Mouse (Mus musculus): ENCODE measurements around the gene Hoxb5.

Gene Hoxb5

DNA sequence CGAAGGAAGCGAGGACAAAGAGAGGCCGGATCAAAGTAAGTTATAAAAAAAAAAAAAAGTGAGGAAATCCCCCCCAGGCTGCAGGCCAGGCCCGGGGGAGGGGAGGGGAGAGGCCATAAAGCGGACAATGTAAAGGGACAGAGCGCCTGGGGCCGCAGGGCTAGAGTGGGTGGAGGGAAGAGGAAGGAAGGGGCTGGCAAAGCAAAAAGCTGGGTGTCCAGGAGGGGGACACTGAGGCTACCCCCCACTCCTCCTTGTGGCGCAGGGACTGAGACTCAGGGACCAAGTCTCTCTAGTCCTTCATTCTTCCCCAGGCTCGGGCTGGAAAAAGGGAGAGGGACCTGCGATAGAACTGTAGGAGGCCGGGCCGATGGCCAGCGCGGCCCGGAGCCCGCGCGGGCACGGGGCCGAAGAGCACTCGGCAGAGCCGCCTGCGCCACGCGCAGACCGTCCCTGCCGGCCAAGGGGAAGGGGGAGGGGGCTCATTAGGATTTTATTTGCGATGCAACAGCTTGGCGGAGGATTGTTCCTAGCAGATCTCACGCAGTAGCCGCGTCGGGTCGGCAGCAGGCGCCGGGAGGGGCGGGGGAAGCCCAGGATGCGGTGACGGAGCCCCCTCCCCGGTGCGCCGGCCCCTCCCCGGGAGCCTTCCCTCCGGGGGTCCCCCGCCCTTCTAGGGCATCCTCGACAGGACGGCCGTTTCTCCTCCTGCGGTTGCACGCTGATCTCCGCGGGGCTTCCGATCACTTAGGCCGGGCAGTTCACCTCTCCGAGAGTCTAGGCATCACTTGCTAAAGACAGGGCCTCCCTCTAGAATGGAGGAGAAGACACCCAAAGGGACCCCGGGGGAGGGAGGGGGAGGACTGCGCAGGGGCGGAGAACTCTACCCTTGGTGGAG, 30.9 kb upstream of the Hoxb5 start:
- DNase-seq = no peak

DNA sequence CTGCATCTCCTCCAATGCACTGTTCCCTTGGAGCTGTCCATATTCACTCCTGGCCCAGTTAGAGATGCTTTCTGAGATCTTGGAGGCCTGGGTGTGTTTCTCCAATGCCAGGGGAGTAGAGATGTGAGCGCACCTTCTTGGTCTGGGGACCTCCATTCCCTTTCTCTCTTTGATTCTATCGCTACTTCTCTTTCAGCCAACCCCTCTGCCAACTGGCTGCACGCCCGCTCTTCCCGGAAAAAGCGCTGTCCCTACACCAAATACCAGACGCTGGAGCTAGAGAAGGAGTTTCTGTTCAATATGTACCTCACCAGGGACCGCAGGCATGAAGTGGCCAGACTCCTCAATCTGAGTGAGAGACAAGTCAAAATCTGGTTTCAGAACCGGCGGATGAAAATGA, 28.7 kb upstream of the Hoxb5 start:
- DNase-seq = no peak

DNA sequence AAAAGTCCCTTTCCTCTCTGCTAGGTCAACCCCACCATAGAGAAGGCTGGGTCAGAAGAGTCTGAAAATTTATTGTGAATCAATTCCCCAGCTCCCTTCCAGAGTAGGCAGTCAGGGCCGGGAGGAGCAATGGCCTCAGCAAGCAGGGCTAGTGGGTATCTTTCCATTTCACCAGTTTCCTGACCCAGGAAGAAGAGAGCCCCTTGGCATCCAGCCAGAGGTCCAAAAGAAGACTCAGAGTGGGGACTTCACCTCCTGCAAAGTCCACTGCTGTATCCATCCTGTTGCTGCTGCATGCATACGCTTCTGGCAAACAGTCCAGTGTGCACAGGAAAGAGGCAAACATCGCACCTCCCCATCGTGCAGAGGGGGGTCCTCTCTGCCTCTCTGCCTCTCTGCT, 27.2 kb upstream of the Hoxb5 start:
- DNase-seq = no peak

DNA sequence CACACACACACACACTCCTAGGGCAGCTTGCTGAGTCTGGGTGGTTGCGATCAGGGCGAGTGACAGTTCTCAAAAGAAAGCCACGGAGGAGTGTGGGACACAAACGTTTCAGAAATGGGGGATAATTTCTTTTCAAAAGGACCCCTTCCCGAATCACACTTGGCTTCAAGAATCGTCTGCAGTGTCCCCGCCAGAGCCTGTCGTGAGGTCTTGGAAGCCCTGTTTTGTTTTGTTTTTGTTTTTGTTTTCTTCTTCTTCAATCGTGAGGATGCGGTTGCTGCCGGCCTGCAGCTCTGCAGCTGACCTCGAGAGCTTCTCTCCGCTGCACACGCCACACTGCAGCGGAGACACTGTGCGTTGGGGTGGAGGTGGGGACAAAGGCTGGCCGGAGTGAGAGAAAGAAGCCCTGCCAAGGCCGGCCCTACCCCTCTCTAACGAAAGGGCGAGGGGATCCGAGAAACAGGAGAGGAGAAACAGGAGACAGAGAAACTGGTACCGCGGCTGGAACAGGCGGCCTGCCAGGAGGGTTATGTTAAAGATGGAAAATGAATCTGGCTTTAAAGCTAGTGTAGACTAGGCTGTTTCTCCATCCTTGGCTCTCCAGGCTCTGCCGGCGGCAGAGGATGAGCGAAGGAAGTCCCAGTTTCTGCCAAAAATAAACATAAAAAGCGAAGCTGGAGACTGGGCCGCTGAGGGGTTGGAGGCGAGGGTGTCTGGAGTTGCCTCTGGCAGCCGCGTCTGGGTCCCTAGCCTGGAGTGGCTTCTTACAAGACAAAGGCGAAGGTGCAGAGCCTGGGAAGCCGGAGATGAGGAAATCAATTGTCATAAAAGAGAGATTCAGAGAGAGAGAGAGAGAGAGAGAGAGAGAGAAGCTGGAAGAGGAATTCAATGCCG, 25.7 kb upstream of the Hoxb5 start:
- no peak for DNase-seq

DNA sequence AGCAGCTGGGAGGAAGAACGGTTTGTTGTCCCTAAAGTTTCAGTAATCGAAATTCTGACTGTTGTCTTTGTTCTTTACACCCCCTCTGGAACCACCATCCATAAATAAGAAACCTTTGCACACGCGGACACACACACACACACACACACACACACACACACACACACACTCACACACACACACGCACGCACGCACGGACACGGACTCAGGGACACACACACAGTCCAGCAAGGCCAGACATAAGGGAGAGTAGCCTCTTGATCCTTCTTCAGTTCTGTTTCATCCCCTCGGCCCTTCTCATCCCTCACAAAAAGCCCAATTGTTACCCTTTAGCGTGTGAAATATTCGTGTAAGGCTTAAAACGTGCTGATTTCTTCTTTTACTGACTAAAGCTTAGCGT, 24.8 kb upstream of the Hoxb5 start:
- no peak for DNase-seq

DNA sequence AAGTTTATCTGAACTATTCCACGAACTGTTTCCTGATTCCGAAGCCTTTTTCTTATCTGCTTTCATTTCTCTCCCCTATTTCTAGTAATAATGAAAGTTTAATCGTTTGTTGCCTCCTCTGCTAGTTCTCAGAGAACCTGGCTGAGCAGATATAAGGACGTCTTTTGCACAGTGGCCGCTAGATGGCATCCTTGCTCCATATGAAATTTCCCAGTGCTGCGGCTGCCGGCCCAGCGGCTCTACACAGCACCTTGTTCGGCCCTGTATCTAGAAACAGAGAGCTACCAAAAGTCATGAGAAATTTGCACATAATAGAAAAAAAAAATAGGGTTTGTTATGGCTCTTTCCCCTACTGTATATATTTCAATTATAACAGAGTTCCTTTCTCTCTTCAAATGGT, 24.4 kb upstream of the Hoxb5 start:
- DNase-seq = peak; percentile 89

DNA sequence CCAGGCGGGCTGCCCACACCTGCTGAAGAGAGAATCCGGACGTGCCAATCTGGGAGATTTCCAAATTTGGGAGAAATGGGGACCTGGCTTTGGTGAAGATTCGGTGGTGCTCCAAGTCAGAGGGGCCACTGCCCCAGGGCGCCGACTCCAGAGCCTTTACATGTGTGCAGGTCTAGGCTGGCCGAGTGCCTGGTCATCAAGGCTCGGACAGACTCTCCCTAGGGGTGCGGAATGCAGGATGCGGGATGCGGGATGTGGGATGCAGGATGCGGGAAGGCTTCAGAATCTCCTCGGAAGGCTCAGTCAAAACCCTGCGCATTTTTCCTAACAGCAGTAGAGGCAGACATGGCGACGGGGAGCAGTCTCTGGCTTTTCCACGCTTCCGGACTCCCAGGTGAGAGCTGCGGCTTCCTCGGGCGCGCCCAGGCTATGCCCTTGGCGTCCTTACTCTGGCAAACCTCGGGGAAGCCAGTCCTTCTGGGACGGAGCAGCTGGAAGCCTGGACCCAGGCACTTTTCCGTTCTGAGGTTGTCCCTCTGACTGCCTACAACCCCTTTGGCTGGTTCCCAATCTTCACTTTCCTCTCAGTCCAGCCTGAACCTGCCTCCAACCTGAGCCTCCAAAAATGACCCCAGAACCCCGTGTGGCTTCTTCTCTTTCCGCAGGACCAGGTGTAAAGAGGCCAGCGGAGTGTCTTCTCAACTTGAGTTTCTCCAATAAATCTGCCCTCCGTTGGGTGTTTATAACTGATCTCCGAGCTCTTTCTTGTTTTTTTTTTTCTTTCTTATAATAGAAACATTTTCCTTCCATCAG, 23.5 kb upstream of the Hoxb5 start:
- no peak for DNase-seq

DNA sequence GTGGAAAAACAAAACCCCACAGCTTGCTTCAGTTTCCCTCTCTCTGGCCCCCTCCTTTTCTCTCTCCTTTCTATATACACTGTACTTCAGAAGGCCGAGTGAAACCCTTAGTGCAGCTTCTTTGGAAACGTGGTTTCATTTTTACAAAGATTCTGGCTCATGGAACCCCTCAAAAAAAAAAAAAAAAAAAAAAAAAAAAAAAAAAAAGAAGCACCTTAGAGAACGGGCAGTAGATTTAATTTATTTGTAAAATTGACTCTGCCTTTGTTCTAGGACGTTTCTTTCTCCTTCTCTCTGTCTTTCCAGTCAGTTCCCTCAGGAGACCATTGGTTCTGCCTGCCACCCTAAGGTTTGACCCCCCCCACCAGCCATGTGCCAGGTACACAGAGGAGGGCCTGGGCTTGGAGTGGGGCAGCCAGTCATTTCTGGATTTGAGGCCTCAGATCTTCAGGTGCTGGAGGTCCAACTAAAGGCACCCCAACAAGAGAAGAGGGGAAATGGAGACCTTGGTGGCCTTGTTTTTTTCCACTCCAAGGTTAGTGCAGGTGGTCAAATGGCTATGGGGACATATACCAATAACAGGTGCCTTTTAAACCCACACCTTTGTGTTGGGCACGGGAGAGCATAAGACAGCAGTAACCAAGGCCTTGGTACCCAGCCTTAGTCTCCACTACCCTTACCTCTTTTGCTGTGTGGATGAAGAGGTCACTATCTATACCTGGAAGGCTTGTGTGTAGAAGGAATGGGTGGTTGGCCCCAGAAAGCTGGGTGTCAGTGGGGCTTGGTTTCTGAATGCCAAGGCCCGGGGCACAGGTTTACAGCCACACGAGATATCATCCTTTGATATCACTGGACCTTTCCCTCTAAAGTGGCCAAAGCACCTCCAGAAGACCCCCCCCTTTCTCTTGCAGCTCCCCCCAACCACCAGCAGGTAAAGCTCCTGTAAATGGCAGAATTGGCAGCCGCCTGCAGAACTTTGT, 22.4 kb upstream of the Hoxb5 start:
- DNase-seq = no peak

DNA sequence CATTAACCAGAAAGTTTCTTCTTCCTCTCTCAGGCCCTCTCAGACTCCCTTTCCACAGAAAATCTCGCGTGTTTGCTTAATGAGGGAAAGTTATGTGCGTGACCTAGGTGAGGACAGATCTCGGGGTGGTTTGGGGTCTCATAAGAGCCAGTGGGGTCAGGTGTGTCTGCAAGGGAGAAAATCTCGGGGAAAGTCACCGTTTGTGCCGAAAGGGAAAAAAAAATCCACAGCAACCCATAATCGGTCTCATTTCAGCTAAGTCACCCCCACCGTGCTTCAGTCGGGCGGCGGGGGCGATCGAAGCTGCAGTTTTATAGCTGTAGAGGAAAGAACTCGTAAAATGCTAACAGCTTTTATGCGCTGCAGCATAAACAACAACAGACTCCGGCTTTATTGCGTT, 21.7 kb upstream of the Hoxb5 start:
- DNase-seq = no peak

DNA sequence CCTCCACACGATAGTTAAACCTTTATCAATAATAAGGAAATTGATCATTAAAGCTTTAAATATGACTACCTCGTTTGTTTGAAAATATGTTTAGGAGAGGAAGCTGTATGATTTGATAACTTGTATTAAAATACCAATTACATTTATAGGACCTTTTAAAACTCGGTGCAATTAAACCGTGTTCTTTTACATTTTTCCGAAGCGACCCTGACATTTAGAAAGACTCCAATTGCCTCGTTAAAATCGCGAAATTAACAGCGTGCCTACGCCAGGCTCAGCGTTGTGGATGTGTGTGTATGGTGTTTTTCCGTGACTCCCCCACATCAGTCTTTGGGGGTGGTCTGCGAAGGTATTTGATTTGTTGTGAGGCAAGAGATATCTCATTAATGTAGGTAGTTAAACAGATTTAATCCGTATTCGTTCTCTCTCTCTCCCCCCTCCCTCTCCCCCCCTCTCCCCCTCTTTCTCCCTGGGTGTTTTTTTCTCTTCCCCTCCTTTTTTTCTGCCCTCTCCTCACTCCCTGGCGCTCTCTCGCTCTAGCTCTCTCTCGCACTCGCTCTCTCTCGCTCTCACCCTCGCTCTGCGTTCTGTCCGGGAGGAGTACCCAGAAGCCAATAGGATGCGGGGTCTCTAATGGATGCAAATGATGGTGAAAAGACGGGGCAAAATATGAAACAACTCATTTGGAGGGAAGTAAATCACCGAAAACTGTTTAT, 21.1 kb upstream of the Hoxb5 start, which contains the start of gene Hoxb8:
Gene Hoxb8, plus strand, starts transcription at position 51 of the 716 bp plus-strand sequence.
- DNase-seq = no peak

DNA sequence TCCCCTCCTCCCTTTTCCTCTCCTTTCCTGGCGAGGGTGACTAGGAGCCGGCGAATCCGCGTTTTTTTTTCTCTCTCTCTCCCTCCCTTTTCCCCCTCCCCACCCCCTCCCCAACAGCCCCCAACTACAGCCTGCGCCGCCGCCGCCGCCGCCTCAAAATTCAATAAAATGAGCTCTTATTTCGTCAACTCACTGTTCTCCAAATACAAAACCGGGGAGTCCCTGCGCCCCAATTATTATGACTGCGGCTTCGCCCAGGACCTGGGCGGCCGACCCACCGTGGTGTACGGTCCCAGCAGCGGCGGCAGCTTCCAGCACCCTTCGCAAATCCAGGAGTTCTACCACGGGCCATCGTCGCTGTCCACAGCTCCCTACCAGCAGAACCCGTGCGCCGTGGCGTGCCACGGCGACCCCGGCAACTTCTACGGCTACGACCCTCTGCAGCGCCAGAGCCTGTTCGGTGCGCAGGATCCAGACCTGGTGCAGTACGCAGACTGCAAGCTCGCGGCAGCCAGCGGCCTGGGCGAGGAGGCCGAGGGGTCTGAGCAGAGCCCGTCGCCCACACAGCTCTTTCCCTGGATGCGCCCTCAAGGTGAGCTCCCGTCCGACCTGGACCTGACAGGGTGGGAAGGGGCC, 20.2 kb upstream of the Hoxb5 start:
- DNase-seq = no peak

DNA sequence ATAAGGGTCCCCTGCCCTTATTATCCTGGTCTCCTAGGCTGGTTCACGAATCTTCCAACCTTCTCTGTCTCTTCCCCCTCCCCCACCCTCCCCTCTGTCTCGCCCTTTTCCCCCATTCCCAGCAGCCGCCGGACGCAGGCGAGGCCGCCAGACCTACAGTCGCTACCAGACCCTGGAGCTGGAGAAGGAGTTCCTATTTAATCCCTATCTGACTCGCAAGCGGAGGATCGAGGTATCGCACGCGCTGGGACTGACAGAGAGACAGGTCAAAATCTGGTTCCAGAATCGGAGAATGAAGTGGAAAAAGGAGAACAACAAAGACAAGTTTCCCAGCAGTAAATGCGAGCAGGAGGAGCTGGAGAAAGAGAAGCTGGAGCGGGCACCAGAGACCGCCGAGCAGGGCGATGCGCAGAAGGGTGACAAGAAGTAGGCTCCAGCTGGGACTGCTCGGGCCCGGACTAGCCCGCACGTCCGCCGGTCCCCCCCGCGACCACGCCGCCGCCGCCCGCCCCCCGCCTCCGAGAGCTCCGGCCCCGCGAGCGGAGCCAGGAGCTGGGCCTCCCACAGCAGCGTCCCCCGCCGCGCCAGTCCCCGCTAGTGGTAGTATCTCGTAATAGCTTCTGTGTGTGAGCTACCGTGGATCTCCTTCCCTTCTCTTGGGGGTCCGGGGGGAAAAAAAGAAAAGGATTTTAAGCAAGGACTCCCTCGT, 18.9 kb upstream of the Hoxb5 start:
- peak; percentile 66 for DNase-seq

DNA sequence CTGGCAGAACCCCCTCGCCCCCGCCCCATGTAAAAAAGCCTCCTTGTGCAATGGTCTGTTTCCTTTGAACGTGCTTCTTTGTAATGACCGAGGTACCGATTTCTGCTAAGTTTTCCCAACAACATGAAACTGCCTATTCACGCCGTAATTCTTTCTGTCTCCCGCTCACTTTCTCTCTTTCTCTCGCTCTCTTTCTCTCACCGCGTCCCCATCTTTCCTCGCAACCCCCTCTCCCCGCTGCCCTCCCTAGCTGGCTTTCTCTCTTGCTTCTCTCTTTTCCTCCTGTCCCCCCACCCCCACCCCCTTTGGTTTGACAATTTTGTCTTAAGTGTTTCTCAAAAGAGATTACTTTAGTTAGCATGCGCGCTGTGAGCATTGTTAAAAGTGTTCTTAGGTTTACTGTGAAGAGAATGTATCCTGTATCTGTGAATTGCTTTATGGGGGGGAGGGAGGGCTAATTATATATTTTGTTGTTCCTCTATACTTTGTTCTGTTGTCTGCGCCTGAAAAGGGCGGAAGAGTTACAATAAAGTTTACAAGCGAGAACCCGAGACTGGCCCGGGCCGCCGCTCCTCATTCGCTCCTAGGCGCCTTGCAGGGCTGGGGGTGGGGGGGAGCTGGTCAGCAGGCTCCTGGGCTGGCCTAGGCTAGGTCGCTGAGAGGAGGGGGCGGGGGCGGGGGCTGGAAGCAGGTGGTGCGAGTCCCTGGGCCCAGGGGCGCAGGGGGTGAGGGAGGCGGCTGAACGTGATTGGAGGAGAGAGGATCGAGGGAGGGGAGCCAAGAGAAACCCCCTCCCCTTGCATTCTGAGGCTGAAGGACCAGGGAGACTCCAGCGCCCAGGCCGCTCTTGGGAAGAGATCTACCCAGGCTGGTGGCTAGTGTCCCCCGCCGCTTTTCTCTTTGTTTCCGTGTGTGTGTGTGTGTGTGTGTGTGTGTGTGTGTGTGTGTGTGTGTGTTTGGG, 18.1 kb upstream of the Hoxb5 start:
- no peak for DNase-seq

DNA sequence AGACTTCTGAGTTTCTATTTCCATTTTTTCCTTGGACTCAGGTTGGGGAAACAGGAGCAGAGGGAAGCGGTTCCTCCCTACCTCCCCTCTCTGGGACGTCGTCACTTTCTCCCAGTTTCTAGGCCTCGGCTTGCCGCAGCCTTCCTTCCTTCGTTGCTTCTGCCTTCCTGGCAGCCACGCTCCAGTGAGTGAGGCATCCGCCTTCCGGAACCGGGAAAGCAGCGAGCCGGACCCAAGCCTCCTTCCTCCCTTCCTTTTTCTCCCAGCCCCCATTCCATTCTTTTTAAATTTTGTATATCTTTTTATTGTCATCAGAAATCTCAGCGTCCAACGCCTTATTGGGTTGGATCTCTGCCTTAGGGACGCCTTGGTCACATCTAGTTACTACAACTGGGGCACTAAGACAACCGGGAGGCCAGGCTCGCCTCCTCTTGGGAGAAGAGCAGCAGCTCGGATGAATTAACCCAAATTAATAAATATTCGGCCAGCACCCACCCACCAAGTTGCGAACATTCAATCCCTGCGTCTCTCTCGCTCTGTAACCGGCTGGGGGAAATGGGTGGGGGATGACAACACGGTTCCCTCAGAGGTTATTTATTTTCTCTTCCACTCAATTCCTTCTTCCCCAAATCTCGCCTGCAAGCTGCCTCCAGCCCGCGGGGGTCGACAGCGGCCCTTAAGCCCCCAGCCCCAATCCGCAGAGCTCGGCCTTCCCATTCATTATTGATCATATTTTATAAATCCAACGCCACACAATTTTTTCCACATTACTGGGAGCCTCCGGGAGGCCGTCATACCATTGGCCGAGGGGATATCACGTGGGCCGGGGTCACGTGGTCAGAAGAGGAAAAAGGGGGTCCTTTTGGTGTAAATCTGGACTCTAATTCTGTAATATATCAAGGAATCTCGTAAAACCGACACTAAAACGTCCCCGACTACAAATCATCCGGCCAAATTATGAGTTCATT, 17.1 kb upstream of the Hoxb5 start, which contains the start of gene Hoxb7:
Gene Hoxb7, plus strand, starts transcription at position 853 of the 968 bp plus-strand sequence.
- no peak for DNase-seq

DNA sequence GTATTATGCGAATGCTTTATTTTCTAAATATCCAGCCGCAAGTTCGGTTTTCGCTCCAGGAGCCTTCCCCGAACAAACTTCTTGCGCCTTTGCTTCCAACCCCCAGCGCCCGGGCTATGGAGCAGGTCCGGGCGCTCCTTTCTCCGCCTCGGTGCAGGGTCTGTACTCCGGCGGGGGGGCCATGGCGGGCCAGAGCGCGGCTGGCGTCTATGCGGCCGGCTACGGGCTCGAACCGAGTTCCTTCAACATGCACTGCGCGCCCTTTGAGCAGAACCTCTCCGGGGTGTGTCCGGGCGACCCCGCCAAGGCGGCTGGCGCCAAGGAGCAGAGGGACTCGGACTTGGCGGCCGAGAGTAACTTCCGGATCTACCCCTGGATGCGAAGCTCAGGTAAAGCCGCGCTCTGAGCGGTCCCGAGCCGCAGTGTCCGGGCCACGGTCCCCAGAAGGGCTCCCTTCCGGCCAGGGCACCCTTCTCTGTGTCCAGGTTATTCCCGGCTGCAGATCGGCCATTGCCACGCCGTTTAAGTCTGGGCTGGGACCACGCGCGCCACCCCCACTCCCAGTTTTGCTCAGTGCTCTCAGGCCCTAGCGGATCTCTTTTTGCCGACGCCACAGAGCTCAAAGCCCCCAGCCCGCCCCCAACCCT, 16.3 kb upstream of the Hoxb5 start:
- DNase-seq = no peak

DNA sequence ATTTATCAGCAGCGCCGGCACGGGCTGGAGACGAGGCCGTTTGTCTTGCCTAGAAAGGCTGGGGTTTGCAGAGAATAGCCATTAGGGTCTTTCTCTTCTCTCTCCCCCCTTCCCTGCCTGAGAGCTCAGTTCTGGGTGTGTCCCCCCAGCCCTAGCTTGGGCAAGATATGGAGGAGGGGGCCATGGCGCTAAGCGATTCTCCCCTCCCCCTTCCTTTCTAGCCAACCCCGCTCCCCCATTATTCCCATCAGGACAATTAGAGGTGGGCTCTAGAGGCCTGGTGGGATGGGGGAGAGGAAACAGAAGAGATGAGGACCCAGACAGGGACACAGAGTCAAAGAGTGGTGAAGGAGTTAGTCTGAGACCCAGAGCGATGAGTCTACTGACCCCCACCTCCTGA, 15.7 kb upstream of the Hoxb5 start:
- no peak for DNase-seq
